Mouse (Mus musculus) NIH3T3 (cell line): ENCODE results near the gene Tspear.
"Not testable (repeated sequence)": the region's sequence is repeated elsewhere in the genome, so short reads cannot be mapped to it uniquely, and the experiment has no call there.

Experiments used
- DNase-seq: peaks from one replicate; pipeline ENCODE4 v3.0.0-alpha.2; 2012; ENCODE audit warnings: low read depth

The Tspear gene

GRCm38 (mm10) chr10:77713734-77714133 lies 27.4 kb downstream of the Tspear start:
- no peak for DNase-seq

GRCm38 (mm10) chr10:77715507-77715906 lies 29.1 kb downstream of the Tspear start, which contains the start of gene Gm10142:
TSS of gene Gm10142 (plus strand) at chr10:77715807.
- DNase-seq: no peak

DNA sequence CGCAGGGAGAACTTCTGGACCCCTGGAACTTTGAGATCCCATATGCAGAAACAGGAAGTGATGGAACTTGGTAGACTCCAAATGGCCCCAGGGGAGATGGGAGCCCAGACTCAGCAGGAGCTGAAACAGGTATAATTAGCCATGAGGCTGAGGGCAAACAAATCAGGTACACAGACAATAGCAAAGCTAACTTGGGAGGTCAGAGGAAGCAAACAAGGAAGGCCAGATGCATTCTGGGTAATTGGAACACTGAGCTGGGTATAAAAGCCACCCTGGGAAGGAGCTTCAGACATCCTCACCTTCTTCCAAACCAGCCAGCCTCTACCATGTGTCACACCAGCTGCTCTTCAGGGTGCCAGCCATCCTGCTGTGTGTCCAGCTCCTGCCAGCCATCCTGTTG lies 33.9 kb downstream of the Tspear start, which contains the start of gene Krtap12-1:
Gene Krtap12-1 (plus strand): TSS at position 301 of the 400 bp plus-strand sequence.
- DNase-seq: not testable (repeated sequence)

GRCm38 (mm10) chr10:77724855-77725254 lies 38.5 kb downstream of the Tspear start:
- no peak for DNase-seq

DNA sequence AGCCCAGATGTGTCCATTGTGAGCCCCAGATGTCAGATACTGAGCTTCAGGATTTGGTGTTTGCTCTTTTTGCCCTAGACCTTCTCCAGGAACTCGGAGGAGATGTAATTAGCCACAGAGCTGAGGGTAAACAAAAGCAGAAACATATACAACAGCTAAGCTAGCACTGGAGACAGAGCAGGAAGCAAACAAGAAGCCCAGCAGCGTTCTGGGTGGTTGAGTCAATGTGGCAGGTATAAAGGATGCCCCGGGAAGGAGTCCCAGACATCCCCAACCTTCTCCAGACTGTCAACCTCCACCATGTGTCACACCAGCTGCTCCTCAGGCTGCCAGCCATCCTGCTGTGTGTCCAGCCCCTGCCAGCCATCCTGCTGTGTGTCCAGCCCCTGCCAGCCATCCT lies 39.8 kb downstream of the Tspear start, which contains the start of gene Gm10100:
Gene Gm10100 (plus strand): TSS at position 301 of the 400 bp plus-strand sequence.
- no peak for DNase-seq

- peak; percentile 43 for DNase-seq
These were observed 41.9 kb downstream of the Tspear start for GRCm38 (mm10) chr10:77728280-77728679.

- peak; percentile 22 for DNase-seq
These were observed 42.9 kb downstream of the Tspear start for GRCm38 (mm10) chr10:77729241-77729640.

GRCm38 (mm10) chr10:77735928-77736327 lies 49.6 kb downstream of the Tspear start:
- DNase-seq: no peak

DNA sequence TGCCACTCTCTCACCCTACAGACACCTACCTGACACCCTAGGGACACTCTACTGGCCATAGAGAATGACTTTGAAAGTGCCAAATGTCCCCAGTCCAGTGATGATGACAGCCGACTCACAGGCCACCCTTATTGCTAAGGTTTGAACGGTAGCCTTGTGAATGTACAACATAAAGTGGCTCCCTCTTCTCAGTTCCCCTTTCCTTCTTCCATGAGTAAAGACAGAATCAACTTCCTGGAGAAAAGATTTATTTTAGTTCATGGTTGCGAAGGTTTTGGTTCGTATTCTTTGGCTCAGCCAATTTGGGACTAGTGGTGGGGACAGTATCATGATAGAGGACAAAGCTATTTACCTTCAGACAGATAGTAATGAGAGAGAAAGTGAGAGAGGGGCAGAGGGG lies 52.6 kb downstream of the Tspear start:
- DNase-seq: no peak

- not testable (repeated sequence) for DNase-seq
These were observed 55.7 kb downstream of the Tspear start, which contains the start of gene Gm18596 for GRCm38 (mm10) chr10:77741924-77742688. TSS of gene Gm18596 (minus strand) at chr10:77742638.

DNA sequence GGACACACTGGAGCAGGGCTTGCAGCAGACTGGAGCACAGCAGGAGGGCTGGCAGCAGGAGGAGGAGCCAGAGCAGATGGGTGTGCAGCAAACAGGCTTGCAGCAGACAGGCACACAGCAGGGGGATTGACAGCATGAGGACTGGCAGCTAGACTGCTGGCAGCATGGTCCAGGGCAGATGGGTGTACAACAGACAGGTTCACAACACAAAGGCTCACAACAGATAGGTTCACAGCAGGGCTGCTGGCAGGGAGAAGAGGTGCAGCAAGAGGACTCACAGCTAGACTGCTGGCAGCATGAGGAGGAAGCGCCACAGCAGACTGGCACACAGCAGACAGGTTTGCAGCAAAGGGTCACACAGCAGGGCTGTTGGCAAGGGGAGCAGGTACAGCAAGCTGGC lies 64.3 kb downstream of the Tspear start:
- DNase-seq: not testable (repeated sequence)

- not testable (repeated sequence) for DNase-seq
These were observed 64.9 kb downstream of the Tspear start, which contains the start of gene Gm9736 for GRCm38 (mm10) chr10:77751254-77751653. TSS of gene Gm9736 (minus strand) at chr10:77751354.

- not testable (repeated sequence) for DNase-seq
These were observed 65.9 kb downstream of the Tspear start for GRCm38 (mm10) chr10:77752312-77752711.

GRCm38 (mm10) chr10:77753448-77753847 lies 67.1 kb downstream of the Tspear start:
- DNase-seq: peak; percentile 12

DNA sequence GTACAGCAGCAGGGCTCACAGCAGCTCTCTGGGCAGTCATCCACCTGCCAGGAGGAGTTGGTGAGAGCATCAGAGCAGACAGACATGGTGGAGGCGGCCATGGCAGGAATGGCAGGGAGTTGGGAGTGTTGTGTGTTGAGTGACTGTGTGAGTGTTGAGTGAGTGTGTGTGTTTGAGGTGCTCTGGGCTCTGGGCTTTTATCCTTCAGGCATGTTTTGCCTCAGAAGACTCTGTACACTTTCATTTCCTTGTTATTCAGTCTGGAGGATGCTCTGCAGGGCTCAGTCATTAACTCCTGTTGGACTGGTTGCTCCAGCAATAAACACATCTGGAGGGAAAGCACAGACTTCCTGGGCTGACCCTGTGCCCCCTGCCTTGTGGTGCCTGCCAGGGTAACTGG lies 73.2 kb downstream of the Tspear start, which contains the start of gene Gm3233:
Gene Gm3233 (minus strand): TSS at position 101 of the 400 bp plus-strand sequence.
- not testable (repeated sequence) for DNase-seq

DNA sequence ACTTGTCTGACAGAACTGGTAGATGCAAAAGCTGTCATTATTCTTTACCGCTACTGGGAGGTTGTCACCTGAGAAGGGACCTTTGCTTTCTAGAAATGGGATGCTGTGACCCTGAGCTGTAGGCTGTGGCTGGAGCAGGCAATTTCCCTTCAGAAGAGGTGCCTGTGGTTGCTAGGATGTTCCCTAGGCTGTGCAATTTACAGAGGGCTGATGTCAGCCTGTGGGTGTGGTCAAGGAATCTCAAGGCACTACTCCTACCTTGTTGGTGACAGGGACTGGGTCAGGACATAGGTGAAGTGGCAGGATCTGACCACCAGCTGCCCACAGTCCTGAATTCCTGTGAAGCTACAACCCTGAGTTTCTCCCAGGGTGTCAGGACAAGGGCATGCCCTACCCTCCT lies 83.4 kb downstream of the Tspear start:
- DNase-seq: no peak

GRCm38 (mm10) chr10:77771225-77771624 lies 84.9 kb downstream of the Tspear start, which contains the start of gene Gm3238:
TSS of gene Gm3238 (minus strand) at chr10:77771325.
- not testable (repeated sequence) for DNase-seq

- DNase-seq: not testable (repeated sequence)
These were observed 85.8 kb downstream of the Tspear start for GRCm38 (mm10) chr10:77772142-77772541.

GRCm38 (mm10) chr10:77776844-77777243 lies 90.5 kb downstream of the Tspear start, which contains the start of gene Gm7138:
TSS of gene Gm7138 (minus strand) at chr10:77776944.
- DNase-seq: not testable (repeated sequence)

DNA sequence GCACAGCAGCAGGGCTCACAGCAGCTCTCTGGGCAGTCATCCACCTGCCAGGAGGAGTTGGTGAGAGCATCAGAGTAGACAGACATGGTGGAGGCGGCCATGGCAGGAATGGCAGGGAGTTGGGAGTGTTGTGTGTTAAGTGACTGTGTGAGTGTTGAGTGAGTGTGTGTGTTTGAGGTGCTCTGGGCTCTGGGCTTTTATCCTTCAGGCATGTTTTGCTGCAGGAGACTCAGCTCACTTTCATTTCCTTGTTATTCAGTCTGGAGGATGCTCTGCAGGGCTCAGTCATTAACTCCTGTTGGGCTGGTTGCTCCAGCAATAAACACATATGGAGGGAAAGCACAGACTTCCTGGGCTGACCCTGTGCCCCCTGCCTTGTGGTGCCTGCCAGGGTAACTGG lies 96.1 kb downstream of the Tspear start, which contains the start of gene Gm3250:
Gene Gm3250 (minus strand): TSS at position 101 of the 400 bp plus-strand sequence.
- not testable (repeated sequence) for DNase-seq

GRCm38 (mm10) chr10:77783396-77783795 lies 97.0 kb downstream of the Tspear start:
- DNase-seq: not testable (repeated sequence)

DNA sequence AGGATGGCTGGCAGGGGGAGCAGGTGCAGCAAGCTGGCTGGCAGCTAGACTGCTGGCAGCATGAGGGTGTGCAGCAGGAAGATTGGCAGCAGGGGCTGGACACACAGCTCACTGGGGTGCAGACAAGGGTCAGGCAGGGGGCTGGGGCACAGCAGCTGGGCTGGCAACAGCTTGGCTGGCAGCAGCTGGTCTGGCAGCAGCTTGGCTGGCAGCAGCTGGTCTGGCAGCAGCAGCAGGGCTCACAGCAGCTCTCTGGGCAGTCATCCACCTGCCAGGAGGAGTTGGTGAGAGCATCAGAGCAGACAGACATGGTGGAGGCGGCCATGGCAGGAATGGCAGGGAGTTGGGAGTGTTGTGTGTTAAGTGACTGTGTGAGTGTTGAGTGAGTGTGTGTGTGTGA lies 101.5 kb downstream of the Tspear start, which contains the start of gene Gm7137:
Gene Gm7137 (minus strand): TSS at position 325 of the 400 bp plus-strand sequence.
- not testable (repeated sequence) for DNase-seq

DNA sequence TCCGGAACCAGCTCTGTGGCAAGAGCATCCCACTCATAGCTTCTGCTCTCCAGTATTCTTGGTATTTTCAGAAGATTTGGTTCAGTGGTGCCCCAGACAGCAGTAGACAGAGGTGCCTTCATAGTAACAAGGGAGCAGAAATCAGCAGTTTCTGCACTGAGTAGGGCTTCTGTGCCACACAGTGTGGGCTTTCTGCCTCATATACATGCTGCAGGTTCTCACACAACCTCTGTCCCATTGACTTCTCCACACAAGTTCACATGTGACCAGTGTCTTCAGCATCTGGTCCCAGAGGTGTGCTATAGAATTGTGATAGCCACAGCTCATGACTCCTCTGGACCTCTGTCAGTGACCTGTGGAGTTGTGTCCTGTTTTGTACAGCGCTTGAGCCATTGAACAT lies 102.3 kb downstream of the Tspear start:
- no peak for DNase-seq
